Mouse (Mus musculus): ENCODE measurements around the gene Rpl37.

DNA sequence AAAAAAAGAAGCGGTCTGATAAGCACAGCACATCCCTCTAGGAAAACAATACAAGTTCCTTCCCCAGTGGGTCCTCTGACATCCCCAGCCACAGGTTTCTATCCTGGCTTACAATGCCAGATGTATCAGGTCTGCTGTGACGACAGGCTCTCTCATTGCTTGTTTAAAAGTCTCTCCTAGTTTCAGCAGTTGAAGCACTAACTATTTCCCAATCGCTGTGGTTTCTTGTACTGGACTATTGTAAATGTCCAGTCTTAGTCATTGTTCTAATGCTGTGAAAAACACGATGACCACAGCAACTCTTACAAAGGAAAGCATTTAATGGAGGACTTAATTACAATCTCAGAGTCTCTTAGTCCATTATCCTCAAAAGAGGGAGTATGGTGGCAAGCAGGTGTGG is 10.0 kb downstream of the Rpl37 start:
- TF ChIP-seq CTCF (IDR thresholded peaks at IDR 0.05) = no peak
- TF ChIP-seq EP300 (IDR thresholded peaks at IDR 0.05) = no peak

Measured in lung, postnatal 0 days (tissue).